Mouse (Mus musculus) kidney, embryonic 16.5 days (tissue): Measurements from ENCODE around the gene Srpk2. TPM values are rescaled to one million over a fixed set of nuclear protein-coding genes. Genes with fewer than 3 reads are reported as not detected.

Experiments used
- ATAC-seq: fragments of 200-750 bp; cut with Nextera tagmentation; 2 replicates; pipeline ENCODE4 v1.8.0; 2017; ENCODE audit warnings: moderate TSS enrichment; ENCODE audit not compliant: low FRiP score, low TSS enrichment
- H3K27ac ChIP-seq: fragments of 300-500 bp; sonication (generic); 2 replicates; pipeline ENCODE4 v1.5.1; 2014; ENCODE audit warnings: low read length
- H3K27me3 ChIP-seq: fragments of 300-500 bp; sonication (generic); 2 replicates; pipeline ENCODE4 v1.6.1; 2014; ENCODE audit warnings: low read length, control low read depth, mixed read lengths; ENCODE audit not compliant: insufficient read depth
- H3K36me3 ChIP-seq: fragments of 300-500 bp; sonication (generic); 2 replicates; pipeline ENCODE4 v1.6.1; 2014; ENCODE audit warnings: low read length, control low read depth, mixed read lengths; ENCODE audit not compliant: insufficient read depth
- H3K4me1 ChIP-seq: fragments of 300-500 bp; sonication (generic); 2 replicates; pipeline ENCODE4 v1.6.1; 2014; ENCODE audit warnings: low read length, control low read depth, mixed read lengths; ENCODE audit not compliant: insufficient read depth
- H3K4me2 ChIP-seq: fragments of 300-500 bp; sonication (generic); replicated peaks from 2 replicates; pipeline ENCODE4 v1.6.1; 2014; ENCODE audit warnings: low read depth, low read length
- H3K4me3 ChIP-seq: fragments of 300-500 bp; sonication (generic); 2 replicates; pipeline ENCODE4 v1.5.1; 2014; ENCODE audit warnings: mild to moderate bottlenecking, low read length
- H3K9ac ChIP-seq: fragments of 300-500 bp; sonication (generic); replicated peaks from 2 replicates; pipeline ENCODE4 v1.6.1; 2014; ENCODE audit warnings: low read length
- H3K9me3 ChIP-seq: fragments of 300-500 bp; sonication (generic); 2 replicates; pipeline ENCODE4 v1.6.1; 2016; ENCODE audit warnings: low read length, control low read depth
- WGBS: fragments of 180-500 bp; shearing (Covaris S2); extraction: QIAGEN DNeasy Blood & Tissue Kit; methylation state at CpG from one replicate; pipeline ENCODE4 v1.1.7; 2014; 5-methylcytosine and 5-hydroxymethylcytosine counted together
- polyA plus RNA-seq: library from polyadenylated mRNA; unstranded; fragments of >200 nt; fragmentation: Nextera tagmentation; extraction: Ambion mirVana; gene quantifications from 2 replicates; pipeline ENCODE4 v1.2.1, GENCODE M21; 2015

Srpk2 gene
- polyA plus RNA-seq, 1 experiment from 2014 or later, result 40.4 TPM

- WGBS, result 84% methylated on average over 5 of the region's 5 CpGs
- H3K4me3 ChIP-seq, result no peak overlapping the region
- no peaks in the 10 kb centered on the region for H3K27me3 ChIP-seq
- H3K27ac ChIP-seq, result no peak overlapping the region
- no peaks in the 10 kb centered on the region for H3K4me1 ChIP-seq
- no peak overlapping the region for H3K9ac ChIP-seq
- 0 out of 2 replicates have a peak, but pooled peaks cover 4% of the 10 kb centered on the region for H3K36me3 ChIP-seq
- no peaks in the 10 kb centered on the region for H3K9me3 ChIP-seq
- no peak overlapping the region for H3K4me2 ChIP-seq
- no peak for ATAC-seq
These were observed 132.7 kb downstream of the Srpk2 start for GRCm38 (mm10) chr5:23551687-23552086.

GRCm38 (mm10) chr5:23535692-23536091 is 148.7 kb downstream of the Srpk2 start:
- no peaks in the 10 kb centered on the region for H3K9me3 ChIP-seq
- no peak overlapping the region for H3K4me2 ChIP-seq
- no peak overlapping the region for H3K27ac ChIP-seq
- no peaks in the 10 kb centered on the region for H3K27me3 ChIP-seq
- H3K36me3 ChIP-seq, result 0 out of 2 replicates have a peak, but pooled peaks cover 18% of the 10 kb centered on the region
- no peak overlapping the region for H3K4me3 ChIP-seq
- no peaks in the 10 kb centered on the region for H3K4me1 ChIP-seq
- H3K9ac ChIP-seq, result no peak overlapping the region
- ATAC-seq, result no peak
- whole genome bisulfite sequencing, result 88% methylated on average over 7 of the region's 7 CpGs

GRCm38 (mm10) chr5:23531541-23532096 is 152.8 kb downstream of the Srpk2 start:
- Histone ChIP-seq H3K4me3 (no peak overlapping the region), H3K27me3 (no peaks in the 10 kb centered on the region), H3K9ac (no peak overlapping the region), H3K36me3 (0 out of 2 replicates have a peak, but pooled peaks cover 15% of the 10 kb centered on the region), H3K4me2 (no peak overlapping the region), H3K9me3 (no peaks in the 10 kb centered on the region), H3K27ac (no peak overlapping the region), H3K4me1 (no peaks in the 10 kb centered on the region)
- no peak for ATAC-seq
- WGBS, result 90% methylated on average over 7 of the region's 7 CpGs

GRCm38 (mm10) chr5:23531100-23531499 is 153.3 kb downstream of the Srpk2 start:
- 95% methylated on average over 6 of the region's 6 CpGs for WGBS
- no peak for ATAC-seq
- H3K4me3 ChIP-seq, result no peak overlapping the region
- no peaks in the 10 kb centered on the region for H3K9me3 ChIP-seq
- H3K9ac ChIP-seq, result no peak overlapping the region
- no peak overlapping the region for H3K27ac ChIP-seq
- no peaks in the 10 kb centered on the region for H3K4me1 ChIP-seq
- no peak overlapping the region for H3K4me2 ChIP-seq
- H3K36me3 ChIP-seq, result 0 out of 2 replicates have a peak, but pooled peaks cover 15% of the 10 kb centered on the region
- H3K27me3 ChIP-seq, result no peaks in the 10 kb centered on the region

DNA sequence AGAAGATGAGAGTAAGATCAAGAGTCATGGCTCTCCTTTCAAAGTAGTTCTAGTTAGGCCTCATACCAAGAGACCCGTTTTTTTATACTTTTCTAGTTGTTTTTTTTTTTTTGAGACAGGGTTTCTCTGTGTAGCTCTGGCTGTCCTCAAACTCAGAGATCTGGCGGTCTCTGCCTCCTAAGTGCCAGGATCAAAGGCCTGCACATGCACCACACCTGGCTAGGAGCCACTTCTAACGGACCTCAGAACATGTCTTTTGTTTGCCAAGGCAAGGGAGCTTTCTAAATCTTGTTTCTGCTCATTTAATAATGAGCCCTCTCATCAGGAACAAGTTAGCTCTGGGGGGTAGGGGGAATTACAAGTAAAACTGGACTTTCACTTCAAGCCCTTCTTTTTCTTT is 159.8 kb downstream of the Srpk2 start:
- Histone ChIP-seq H3K36me3 (peaks cover 23% of the 10 kb centered on the region), H3K27me3 (no peaks in the 10 kb centered on the region), H3K4me2 (no peak overlapping the region), H3K9me3 (no peaks in the 10 kb centered on the region), H3K27ac (no peak overlapping the region), H3K4me3 (no peak overlapping the region), H3K4me1 (no peaks in the 10 kb centered on the region), H3K9ac (no peak overlapping the region)
- ATAC-seq, result no peak
- 80% methylated on average over 3 of the region's 3 CpGs for WGBS

DNA sequence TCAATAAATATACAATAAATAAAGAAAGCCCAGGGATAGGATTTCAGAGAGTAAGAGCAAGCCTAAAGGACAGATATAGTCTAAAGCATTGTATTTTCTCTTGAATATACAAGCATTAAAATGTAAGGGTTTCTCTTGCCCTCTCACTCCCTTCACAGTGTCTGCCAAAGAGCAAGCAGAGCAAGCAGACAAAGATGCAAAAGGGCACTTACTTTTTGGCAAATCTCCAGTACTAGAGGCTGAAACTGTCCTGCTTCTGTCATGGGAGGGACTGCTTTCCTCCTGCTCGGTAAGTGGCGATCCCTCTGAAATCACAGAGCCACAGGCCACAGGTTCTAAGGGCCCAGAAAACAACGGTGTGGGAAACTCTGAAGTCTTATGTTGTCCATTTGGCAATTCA is 160.5 kb downstream of the Srpk2 start:
- H3K4me2 ChIP-seq, result no peak overlapping the region
- H3K36me3 ChIP-seq, result peaks cover 23% of the 10 kb centered on the region
- H3K4me3 ChIP-seq, result no peak overlapping the region
- no peaks in the 10 kb centered on the region for H3K9me3 ChIP-seq
- H3K27ac ChIP-seq, result no peak overlapping the region
- no peaks in the 10 kb centered on the region for H3K27me3 ChIP-seq
- 88% methylated on average over 3 of the region's 3 CpGs for WGBS
- no peak overlapping the region for H3K9ac ChIP-seq
- ATAC-seq, result no peak
- H3K4me1 ChIP-seq, result peaks cover 1% of the 10 kb centered on the region

- 63% methylated on average over 1 of the region's 1 CpGs for WGBS
- Histone ChIP-seq H3K4me3 (no peak overlapping the region), H3K36me3 (peaks cover 26% of the 10 kb centered on the region), H3K9ac (no peak overlapping the region), H3K4me1 (peaks cover 6% of the 10 kb centered on the region), H3K27ac (no peak overlapping the region), H3K27me3 (no peaks in the 10 kb centered on the region), H3K4me2 (no peak overlapping the region), H3K9me3 (no peaks in the 10 kb centered on the region)
- no peak for ATAC-seq
These were observed 162.8 kb downstream of the Srpk2 start for GRCm38 (mm10) chr5:23521645-23522044.

GRCm38 (mm10) chr5:23519679-23520078 is 164.7 kb downstream of the Srpk2 start:
- Histone ChIP-seq H3K9ac (no peak overlapping the region), H3K9me3 (no peaks in the 10 kb centered on the region), H3K27me3 (no peaks in the 10 kb centered on the region), H3K4me1 (peaks cover 6% of the 10 kb centered on the region), H3K27ac (no peak overlapping the region), H3K4me3 (no peak overlapping the region), H3K36me3 (peaks cover 31% of the 10 kb centered on the region), H3K4me2 (no peak overlapping the region)
- WGBS, result 96% methylated on average over 3 of the region's 3 CpGs
- ATAC-seq, result no peak

GRCm38 (mm10) chr5:23518673-23519072 is 165.7 kb downstream of the Srpk2 start:
- Histone ChIP-seq H3K27me3 (no peaks in the 10 kb centered on the region), H3K4me2 (no peak overlapping the region), H3K9me3 (no peaks in the 10 kb centered on the region), H3K36me3 (peaks cover 29% of the 10 kb centered on the region), H3K9ac (no peak overlapping the region), H3K4me1 (peaks cover 6% of the 10 kb centered on the region), H3K27ac (0 out of 2 replicates have a peak overlapping the region, but pooled peaks have one; percentile 20), H3K4me3 (no peak overlapping the region)
- 36% methylated on average over 3 of the region's 3 CpGs for WGBS
- peak; percentile 51; the same call in 1 of the 2 replicates for ATAC-seq

GRCm38 (mm10) chr5:23517839-23518238 is 166.6 kb downstream of the Srpk2 start:
- H3K27ac ChIP-seq, result no peak overlapping the region
- no peak overlapping the region for H3K4me3 ChIP-seq
- H3K27me3 ChIP-seq, result no peaks in the 10 kb centered on the region
- no peak for ATAC-seq
- no peak overlapping the region for H3K4me2 ChIP-seq
- no peaks in the 10 kb centered on the region for H3K9me3 ChIP-seq
- H3K4me1 ChIP-seq, result peaks cover 6% of the 10 kb centered on the region
- no peak overlapping the region for H3K9ac ChIP-seq
- 85% methylated on average over 4 of the region's 4 CpGs for WGBS
- H3K36me3 ChIP-seq, result peaks cover 33% of the 10 kb centered on the region
